Mouse (Mus musculus): ENCODE measurements at regions not wholly inside any gene's neighbourhood (a gene's known extent, or its start where the extent isn't known, plus 50 kb on each side); places are given as distances from the start of the nearest gene placed in this dataset.

GRCm38 (mm10) chr6:94842856-94843255, 142.9 kb upstream of the Lrig1 start:
- no peaks in the 10 kb centered on the region for H3K36me3 ChIP-seq (ENCODE audit: insufficient read depth, low read length)
- no peak overlapping the region for H3K27ac ChIP-seq (ENCODE audit: low read length)
- no peaks in the 10 kb centered on the region for H3K27me3 ChIP-seq (ENCODE audit: insufficient read depth, low read length)
- no peak overlapping the region for H3K4me2 ChIP-seq (replicated peaks; ENCODE audit: low read depth, low read length)
- no peaks in the 10 kb centered on the region for H3K9me3 ChIP-seq (ENCODE audit: low read length)
- H3K4me3 ChIP-seq (ENCODE audit: low read length), result no peak overlapping the region
- WGBS, result 59% methylated on average over 9 of the region's 9 CpGs
- H3K4me1 ChIP-seq (ENCODE audit: insufficient read depth, low read length), result no peaks in the 10 kb centered on the region
- ATAC-seq (ENCODE audit: low FRiP score, low TSS enrichment), result no peak
- H3K9ac ChIP-seq (replicated peaks; ENCODE audit: low read length), result no peak overlapping the region

GRCm38 (mm10) chr6:94841881-94842280, 141.9 kb upstream of the Lrig1 start:
- H3K9ac ChIP-seq (replicated peaks; ENCODE audit: low read length), result no peak overlapping the region
- no peaks in the 10 kb centered on the region for H3K36me3 ChIP-seq (ENCODE audit: insufficient read depth, low read length)
- H3K27ac ChIP-seq (ENCODE audit: low read length), result no peak overlapping the region
- no peak for ATAC-seq (ENCODE audit: low FRiP score, low TSS enrichment)
- H3K4me3 ChIP-seq (ENCODE audit: low read length), result no peak overlapping the region
- no peaks in the 10 kb centered on the region for H3K4me1 ChIP-seq (ENCODE audit: insufficient read depth, low read length)
- WGBS, result 55% methylated on average over 5 of the region's 5 CpGs
- H3K9me3 ChIP-seq (ENCODE audit: low read length), result no peaks in the 10 kb centered on the region
- H3K4me2 ChIP-seq (replicated peaks; ENCODE audit: low read depth, low read length), result no peak overlapping the region
- H3K27me3 ChIP-seq (ENCODE audit: insufficient read depth, low read length), result no peaks in the 10 kb centered on the region

- H3K9ac ChIP-seq (replicated peaks; ENCODE audit: low read length), result no peak overlapping the region
- peaks cover 11% of the 10 kb centered on the region for H3K4me1 ChIP-seq (ENCODE audit: insufficient read depth, low read length)
- H3K27me3 ChIP-seq (ENCODE audit: insufficient read depth, low read length), result no peaks in the 10 kb centered on the region
- no peak overlapping the region for H3K27ac ChIP-seq (ENCODE audit: low read length)
- H3K9me3 ChIP-seq (ENCODE audit: low read length), result no peaks in the 10 kb centered on the region
- ATAC-seq (ENCODE audit: low FRiP score, low TSS enrichment), result no peak
- H3K36me3 ChIP-seq (ENCODE audit: insufficient read depth, low read length), result no peaks in the 10 kb centered on the region
- H3K4me3 ChIP-seq (ENCODE audit: low read length), result no peak overlapping the region
- WGBS, result 40% methylated on average over 2 of the region's 2 CpGs
- no peak overlapping the region for H3K4me2 ChIP-seq (replicated peaks; ENCODE audit: low read depth, low read length)
These were observed 135.8 kb upstream of the Lrig1 start for GRCm38 (mm10) chr6:94835742-94836141.

GRCm38 (mm10) chr6:94834551-94834950, 134.6 kb upstream of the Lrig1 start:
- H3K27ac ChIP-seq (ENCODE audit: low read length), result no peak overlapping the region
- 44% methylated on average over 1 of the region's 1 CpGs for WGBS
- H3K27me3 ChIP-seq (ENCODE audit: insufficient read depth, low read length), result no peaks in the 10 kb centered on the region
- H3K4me1 ChIP-seq (ENCODE audit: insufficient read depth, low read length), result peaks cover 11% of the 10 kb centered on the region
- no peak for ATAC-seq (ENCODE audit: low FRiP score, low TSS enrichment)
- H3K4me3 ChIP-seq (ENCODE audit: low read length), result no peak overlapping the region
- H3K9ac ChIP-seq (replicated peaks; ENCODE audit: low read length), result no peak overlapping the region
- no peak overlapping the region for H3K4me2 ChIP-seq (replicated peaks; ENCODE audit: low read depth, low read length)
- H3K36me3 ChIP-seq (ENCODE audit: insufficient read depth, low read length), result no peaks in the 10 kb centered on the region
- H3K9me3 ChIP-seq (ENCODE audit: low read length), result no peaks in the 10 kb centered on the region

- Histone ChIP-seq H3K9ac (replicated peaks; ENCODE audit: low read length) (no peak overlapping the region), H3K27me3 (ENCODE audit: insufficient read depth, low read length) (no peaks in the 10 kb centered on the region), H3K9me3 (ENCODE audit: low read length) (no peaks in the 10 kb centered on the region), H3K4me2 (replicated peaks; ENCODE audit: low read depth, low read length) (no peak overlapping the region), H3K27ac (ENCODE audit: low read length) (no peak overlapping the region), H3K36me3 (ENCODE audit: insufficient read depth, low read length) (no peaks in the 10 kb centered on the region), H3K4me3 (ENCODE audit: low read length) (no peak overlapping the region), H3K4me1 (ENCODE audit: insufficient read depth, low read length) (peaks cover 9% of the 10 kb centered on the region)
- no peak for ATAC-seq (ENCODE audit: low FRiP score, low TSS enrichment)
- WGBS, result 85% methylated on average over 8 of the region's 8 CpGs
These were observed 130.8 kb upstream of the Lrig1 start for GRCm38 (mm10) chr6:94830801-94831200.

- Histone ChIP-seq H3K4me3 (ENCODE audit: low read length) (no peak overlapping the region), H3K9me3 (ENCODE audit: low read length) (no peaks in the 10 kb centered on the region), H3K9ac (replicated peaks; ENCODE audit: low read length) (no peak overlapping the region), H3K4me1 (ENCODE audit: insufficient read depth, low read length) (0 out of 2 replicates have a peak, but pooled peaks cover 3% of the 10 kb centered on the region), H3K27me3 (ENCODE audit: insufficient read depth, low read length) (no peaks in the 10 kb centered on the region), H3K4me2 (replicated peaks; ENCODE audit: low read depth, low read length) (no peak overlapping the region), H3K27ac (ENCODE audit: low read length) (no peak overlapping the region), H3K36me3 (ENCODE audit: insufficient read depth, low read length) (no peaks in the 10 kb centered on the region)
- 84% methylated on average over 5 of the region's 5 CpGs for WGBS
- ATAC-seq (ENCODE audit: low FRiP score, low TSS enrichment), result no peak
These were observed 129.3 kb upstream of the Lrig1 start for GRCm38 (mm10) chr6:94829246-94829645.

GRCm38 (mm10) chr6:94826656-94827055, 126.7 kb upstream of the Lrig1 start:
- H3K27ac ChIP-seq (ENCODE audit: low read length), result no peak overlapping the region
- H3K4me1 ChIP-seq (ENCODE audit: insufficient read depth, low read length), result 0 out of 2 replicates have a peak, but pooled peaks cover 3% of the 10 kb centered on the region
- WGBS, result 81% methylated on average over 2 of the region's 2 CpGs
- no peaks in the 10 kb centered on the region for H3K9me3 ChIP-seq (ENCODE audit: low read length)
- H3K27me3 ChIP-seq (ENCODE audit: insufficient read depth, low read length), result no peaks in the 10 kb centered on the region
- H3K36me3 ChIP-seq (ENCODE audit: insufficient read depth, low read length), result no peaks in the 10 kb centered on the region
- H3K4me3 ChIP-seq (ENCODE audit: low read length), result no peak overlapping the region
- no peak for ATAC-seq (ENCODE audit: low FRiP score, low TSS enrichment)
- H3K9ac ChIP-seq (replicated peaks; ENCODE audit: low read length), result no peak overlapping the region
- no peak overlapping the region for H3K4me2 ChIP-seq (replicated peaks; ENCODE audit: low read depth, low read length)

- Histone ChIP-seq H3K4me2 (replicated peaks; ENCODE audit: low read depth, low read length) (no peak overlapping the region), H3K27ac (ENCODE audit: low read length) (no peak overlapping the region), H3K4me1 (ENCODE audit: insufficient read depth, low read length) (peaks cover 4% of the 10 kb centered on the region), H3K27me3 (ENCODE audit: insufficient read depth, low read length) (no peaks in the 10 kb centered on the region), H3K9ac (replicated peaks; ENCODE audit: low read length) (no peak overlapping the region), H3K36me3 (ENCODE audit: insufficient read depth, low read length) (no peaks in the 10 kb centered on the region), H3K9me3 (ENCODE audit: low read length) (no peaks in the 10 kb centered on the region), H3K4me3 (ENCODE audit: low read length) (no peak overlapping the region)
- WGBS, result 35% methylated on average over 6 of the region's 6 CpGs
- ATAC-seq (ENCODE audit: low FRiP score, low TSS enrichment), result no peak
These were observed 118.3 kb upstream of the Lrig1 start for GRCm38 (mm10) chr6:94818220-94818619.

GRCm38 (mm10) chr6:94816161-94816560, 116.2 kb upstream of the Lrig1 start:
- 56% methylated on average over 5 of the region's 5 CpGs for WGBS
- H3K4me2 ChIP-seq (replicated peaks; ENCODE audit: low read depth, low read length), result no peak overlapping the region
- peaks cover 4% of the 10 kb centered on the region for H3K4me1 ChIP-seq (ENCODE audit: insufficient read depth, low read length)
- no peak overlapping the region for H3K27ac ChIP-seq (ENCODE audit: low read length)
- no peaks in the 10 kb centered on the region for H3K27me3 ChIP-seq (ENCODE audit: insufficient read depth, low read length)
- no peak overlapping the region for H3K9ac ChIP-seq (replicated peaks; ENCODE audit: low read length)
- no peaks in the 10 kb centered on the region for H3K36me3 ChIP-seq (ENCODE audit: insufficient read depth, low read length)
- no peak overlapping the region for H3K4me3 ChIP-seq (ENCODE audit: low read length)
- H3K9me3 ChIP-seq (ENCODE audit: low read length), result no peaks in the 10 kb centered on the region
- ATAC-seq (ENCODE audit: low FRiP score, low TSS enrichment), result no peak

GRCm38 (mm10) chr6:94814711-94815110, 114.8 kb upstream of the Lrig1 start:
- H3K4me2 ChIP-seq (replicated peaks; ENCODE audit: low read depth, low read length), result no peak overlapping the region
- no peaks in the 10 kb centered on the region for H3K36me3 ChIP-seq (ENCODE audit: insufficient read depth, low read length)
- no peak overlapping the region for H3K4me3 ChIP-seq (ENCODE audit: low read length)
- H3K4me1 ChIP-seq (ENCODE audit: insufficient read depth, low read length), result peaks cover 4% of the 10 kb centered on the region
- no peaks in the 10 kb centered on the region for H3K27me3 ChIP-seq (ENCODE audit: insufficient read depth, low read length)
- ATAC-seq (ENCODE audit: low FRiP score, low TSS enrichment), result 0 out of 2 replicates have a peak, but pooled peaks have one; percentile 15
- 29% methylated on average over 3 of the region's 3 CpGs for WGBS
- H3K9ac ChIP-seq (replicated peaks; ENCODE audit: low read length), result no peak overlapping the region
- H3K9me3 ChIP-seq (ENCODE audit: low read length), result no peaks in the 10 kb centered on the region
- H3K27ac ChIP-seq (ENCODE audit: low read length), result no peak overlapping the region
